Mouse (Mus musculus) ES-Bruce4 (cell line): ENCODE results near the gene Gm10972.

Experiments
- CTCF ChIP-seq: IDR thresholded peaks from one replicate; pipeline ENCODE4 v1.8.1; 2011; ENCODE audit warnings: low read depth, low read length
- EP300 ChIP-seq: IDR thresholded peaks from 2 replicates; pipeline ENCODE4 v1.6.1; 2011; ENCODE audit warnings: low read depth, low read length; ENCODE audit not compliant: insufficient read depth
- POLR2A ChIP-seq: IDR thresholded peaks from one replicate; pipeline ENCODE4 v1.8.1; 2011; ENCODE audit warnings: low read length; ENCODE audit not compliant: insufficient read depth

DNA sequence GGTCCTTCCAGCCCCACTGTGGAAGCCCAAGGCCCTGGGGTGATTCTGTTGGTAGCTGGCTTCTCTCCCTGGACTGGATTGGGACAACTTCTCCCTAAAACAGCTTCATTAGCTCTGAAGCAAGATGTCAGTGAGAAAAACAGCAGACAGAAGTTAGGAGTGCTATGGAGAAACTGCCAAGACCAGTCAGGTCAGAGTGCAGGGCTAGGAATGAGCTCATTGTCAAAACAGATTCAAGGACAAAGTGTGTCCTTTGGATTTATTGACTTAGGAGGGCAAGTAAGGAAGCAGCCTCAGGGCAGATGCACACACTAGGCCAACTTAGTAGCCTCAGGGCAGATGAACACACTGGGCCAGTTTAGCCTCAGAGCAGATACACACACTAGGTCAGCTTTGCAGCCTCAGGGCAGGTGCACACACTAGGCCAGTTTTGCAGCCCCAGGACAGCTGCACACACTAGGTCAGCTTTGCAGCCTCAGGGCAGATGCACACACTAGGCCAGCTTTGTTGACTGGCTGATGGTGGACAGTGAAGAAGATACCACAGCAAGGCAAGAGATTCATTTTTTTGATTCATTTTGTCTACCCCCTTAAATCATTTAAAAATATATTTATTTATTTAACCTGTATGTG is 47.8 kb downstream of the Gm10972 start:
- TF ChIP-seq CTCF = no peak
- TF ChIP-seq POLR2A = no peak
- TF ChIP-seq EP300 = no peak
